Mouse (Mus musculus): ENCODE data around the gene Zc3h14. TPM values are rescaled to one million over a fixed set of nuclear protein-coding genes. Genes with fewer than 3 reads are reported as not detected.

Gene Zc3h14
- 35.8 and 37.1 TPM in 2 replicates for polyA plus RNA-seq (2012; rRNA removed)

GRCm38 (mm10) chr12:98746746-98747379 lies at the start of gene Zc3h14:
Gene Zc3h14 (plus strand): TSS chr12:98746964.
- WGBS, result under 1% methylated on average over 87 of the region's 87 CpGs
- DNase-seq (ENCODE audit: low read depth, low spot score), result no peak

GRCm38 (mm10) chr12:98697202-98697601 lies 49.6 kb upstream of the Zc3h14 start:
- no peak for DNase-seq (ENCODE audit: low read depth, low spot score)
- WGBS, result 75% methylated on average over 5 of the region's 5 CpGs

DNA sequence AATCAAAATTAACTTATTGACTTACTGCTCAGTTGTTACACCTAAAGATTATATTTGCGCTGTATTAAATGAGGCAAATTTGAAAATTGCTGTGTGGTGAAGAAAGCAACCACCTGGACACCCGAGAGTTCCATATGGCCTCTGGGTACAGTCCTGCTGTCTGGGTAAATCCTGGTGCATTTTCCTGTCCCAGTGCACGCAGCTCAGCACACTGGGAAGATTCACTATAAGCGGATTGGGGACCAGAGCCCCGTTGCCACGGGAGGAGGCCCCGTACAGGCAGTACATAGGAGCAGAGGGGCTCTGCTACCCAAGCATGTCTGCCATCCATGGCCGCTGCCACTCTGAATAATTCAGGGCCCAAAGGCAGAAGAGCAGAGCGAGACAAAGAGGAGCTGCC lies 45.2 kb upstream of the Zc3h14 start:
- DNase-seq (ENCODE audit: low read depth, low spot score), result no peak
- WGBS, result 92% methylated on average over 9 of the region's 9 CpGs

DNA sequence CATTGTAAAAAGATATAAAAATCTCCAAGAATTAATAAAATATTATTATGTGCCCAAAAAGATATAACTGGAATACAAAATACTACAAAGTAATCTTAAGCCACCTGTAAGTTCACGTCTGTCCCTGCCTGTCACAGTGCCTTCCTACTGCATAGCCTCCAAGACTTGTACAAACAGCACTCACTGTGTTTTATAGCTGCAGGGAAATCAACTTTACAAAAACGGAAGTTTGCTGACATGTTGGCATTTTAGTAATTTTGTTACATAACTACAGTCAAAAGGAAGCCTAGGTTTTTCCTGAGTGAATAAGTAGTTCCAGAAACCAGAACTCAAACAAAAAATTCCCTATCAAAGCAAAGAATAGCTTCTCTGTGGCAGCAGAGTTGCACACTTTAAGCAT lies 43.2 kb upstream of the Zc3h14 start:
- DNase-seq (ENCODE audit: low read depth, low spot score), result no peak
- 50% methylated on average over 2 of the region's 2 CpGs for WGBS

GRCm38 (mm10) chr12:98703961-98704360 lies 42.8 kb upstream of the Zc3h14 start:
- no peak for DNase-seq (ENCODE audit: low read depth, low spot score)
- 91% methylated on average over 10 of the region's 10 CpGs for WGBS

GRCm38 (mm10) chr12:98712819-98713218 lies 33.9 kb upstream of the Zc3h14 start:
- no peak for DNase-seq (ENCODE audit: low read depth, low spot score)

DNA sequence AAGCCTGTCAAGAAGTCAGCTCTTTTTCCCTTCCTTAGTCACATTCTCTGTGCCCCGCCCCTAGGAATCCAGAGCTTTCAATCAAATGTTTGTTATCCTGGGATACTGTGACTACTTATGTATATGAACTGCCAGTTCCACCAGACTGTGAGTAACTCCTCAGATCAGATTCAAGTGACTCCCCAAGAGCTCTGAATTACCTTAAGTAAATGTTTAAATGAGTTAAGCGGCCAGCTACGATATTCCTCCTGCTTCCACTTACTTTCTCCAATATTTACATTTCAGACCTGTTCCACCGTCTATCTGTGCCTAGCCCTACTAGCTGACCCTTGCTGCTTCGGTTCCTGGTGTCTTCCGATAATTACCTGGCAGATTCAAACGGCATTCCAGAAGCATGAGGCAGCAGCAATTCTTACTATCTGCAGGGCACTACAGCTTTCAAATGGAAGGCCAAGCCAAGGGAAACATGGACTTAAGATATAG lies 33.1 kb upstream of the Zc3h14 start:
- WGBS, result 17% methylated on average over 7 of the region's 7 CpGs
- no peak for DNase-seq (ENCODE audit: low read depth, low spot score)

More at GRCm38 (mm10) chr12:98712819-98713218, 33.9 kb upstream of the Zc3h14 start:
- 92% methylated on average over 6 of the region's 6 CpGs for WGBS

GRCm38 (mm10) chr12:98714757-98715156 lies 32.0 kb upstream of the Zc3h14 start:
- DNase-seq (ENCODE audit: low read depth, low spot score), result no peak
- 45% methylated on average over 11 of the region's 11 CpGs for WGBS

GRCm38 (mm10) chr12:98716142-98716541 lies 30.6 kb upstream of the Zc3h14 start:
- WGBS, result 90% methylated on average over 2 of the region's 2 CpGs
- DNase-seq (ENCODE audit: low read depth, low spot score), result no peak

DNA sequence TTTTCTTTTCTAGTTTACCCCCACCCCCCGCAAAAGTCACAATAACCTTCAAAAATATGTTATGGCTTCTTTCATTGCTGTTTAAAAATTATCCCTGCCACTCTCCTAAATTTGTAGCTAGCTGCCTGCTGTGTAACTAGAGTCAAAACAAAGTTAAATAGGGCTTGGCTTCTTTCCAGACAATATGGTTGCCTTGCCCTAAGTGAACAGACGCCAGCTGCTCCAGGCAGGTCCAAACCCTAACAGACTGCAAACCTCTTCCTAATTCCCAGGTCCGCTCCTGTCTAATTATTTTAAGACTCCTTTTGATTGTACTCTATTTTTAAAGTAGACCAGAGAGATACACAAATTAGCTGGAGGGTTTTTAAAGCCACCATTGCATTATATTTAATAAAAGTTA lies 26.1 kb upstream of the Zc3h14 start:
- no peak for DNase-seq (ENCODE audit: low read depth, low spot score)
- WGBS, result 17% methylated on average over 3 of the region's 3 CpGs

DNA sequence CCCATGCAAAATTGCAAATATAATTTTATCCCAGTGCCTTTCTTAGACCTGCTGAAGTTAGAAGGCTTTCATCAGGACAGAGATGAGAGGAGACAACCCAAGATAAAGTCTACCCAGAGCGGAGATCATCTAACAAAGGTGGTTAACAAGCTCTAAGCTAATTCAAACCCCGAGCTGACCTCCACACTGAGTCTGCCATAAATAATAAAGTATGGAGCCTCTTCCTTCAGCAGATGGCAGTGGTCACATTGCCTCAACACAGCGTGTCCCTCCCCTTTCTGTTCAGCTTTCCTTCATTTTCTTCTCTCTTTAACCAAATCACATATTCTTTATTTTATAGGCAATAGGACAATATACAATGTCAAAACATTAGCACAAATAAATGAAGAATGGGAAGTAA lies 25.7 kb upstream of the Zc3h14 start:
- whole genome bisulfite sequencing, result 46% methylated on average over 3 of the region's 3 CpGs

GRCm38 (mm10) chr12:98724224-98724623 lies 22.5 kb upstream of the Zc3h14 start:
- 80% methylated on average over 7 of the region's 7 CpGs for WGBS

More for the DNA sequence above, 25.7 kb upstream of the Zc3h14 start:
- DNase-seq (ENCODE audit: low read depth, low spot score), result no peak

GRCm38 (mm10) chr12:98724976-98725375 lies 21.8 kb upstream of the Zc3h14 start:
- 50% methylated on average over 5 of the region's 5 CpGs for WGBS
- no peak for DNase-seq (ENCODE audit: low read depth, low spot score)

More at GRCm38 (mm10) chr12:98724224-98724623, 22.5 kb upstream of the Zc3h14 start:
- no peak for DNase-seq (ENCODE audit: low read depth, low spot score)

- no peak for DNase-seq (ENCODE audit: low read depth, low spot score)
- 84% methylated on average over 7 of the region's 7 CpGs for WGBS
Observed at GRCm38 (mm10) chr12:98726078-98726477, 20.7 kb upstream of the Zc3h14 start.

GRCm38 (mm10) chr12:98727186-98727585 lies 19.6 kb upstream of the Zc3h14 start:
- no peak for DNase-seq (ENCODE audit: low read depth, low spot score)
- WGBS, result 75% methylated on average over 7 of the region's 7 CpGs

GRCm38 (mm10) chr12:98730682-98731081 lies 16.1 kb upstream of the Zc3h14 start:
- 89% methylated on average over 11 of the region's 11 CpGs for WGBS
- no peak for DNase-seq (ENCODE audit: low read depth, low spot score)

- WGBS, result 68% methylated on average over 3 of the region's 3 CpGs
- DNase-seq (ENCODE audit: low read depth, low spot score), result no peak
Observed at GRCm38 (mm10) chr12:98733165-98733564, 13.6 kb upstream of the Zc3h14 start.

GRCm38 (mm10) chr12:98733776-98734175 lies 13.0 kb upstream of the Zc3h14 start:
- no peak for DNase-seq (ENCODE audit: low read depth, low spot score)
- WGBS, result 14% methylated on average over 12 of the region's 12 CpGs

DNA sequence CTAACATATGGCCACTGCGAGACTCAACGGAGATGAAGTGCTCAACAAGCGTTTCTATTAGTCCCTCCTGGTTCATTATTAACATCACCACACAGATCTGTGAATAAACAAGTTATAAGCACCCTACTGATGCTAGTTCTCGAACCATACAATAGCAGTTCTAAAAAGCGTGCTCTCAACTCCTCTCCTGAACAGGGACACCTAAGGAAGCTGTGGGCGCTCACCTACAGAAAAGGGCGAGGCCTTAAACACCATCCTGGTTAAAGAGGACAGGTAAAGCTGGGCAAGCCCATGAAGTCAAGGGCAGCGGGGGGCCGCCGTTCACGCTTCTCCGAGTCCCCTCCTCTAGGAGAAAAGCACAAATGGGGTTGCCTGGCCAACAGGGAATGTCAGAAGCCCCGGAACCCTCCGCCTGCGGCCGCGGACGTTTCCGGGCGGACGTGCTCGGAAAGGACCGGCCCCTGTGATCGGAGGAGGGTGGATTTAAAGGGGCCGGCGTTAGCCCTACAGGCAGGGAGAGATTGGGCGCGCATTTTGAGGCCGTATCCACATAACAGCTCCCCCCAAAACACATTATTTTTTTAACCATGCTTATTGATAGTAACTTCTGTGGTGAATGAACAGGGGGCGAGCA lies 12.4 kb upstream of the Zc3h14 start:
- no peak for DNase-seq (ENCODE audit: low read depth, low spot score)
- 1% methylated on average over 30 of the region's 30 CpGs for WGBS

- DNase-seq (ENCODE audit: low read depth, low spot score), result no peak
- 13% methylated on average over 22 of the region's 22 CpGs for WGBS
Observed at GRCm38 (mm10) chr12:98734880-98735801, 11.6 kb upstream of the Zc3h14 start.

Measured in large intestine, adult 2 months (tissue).